In genomic region chr7:30810319-30810718, GRCm38 (mm10) we compare ENCODE assay signal across 17 mouse cellular contexts. TPM values are rescaled to one million over a fixed set of nuclear protein-coding genes. Genes with fewer than 3 reads are reported as not detected.
DNase-seq lines count a peak whose midpoint lies in the region; ATAC-seq and TF ChIP-seq lines count a peak whose summit lies in the region.
"Had no signal": no experiment of that assay in that cellular context is flagged by ENCODE, and none has a peak within 500 bp of the region (broad histone marks: within the 10 kb centered on the region; RNA-seq: fewer than 3 reads in every experiment).

No protein-coding gene starts in this region.

- dilution Hi-C loops in CH12.LX (cut with MboI; ENCODE audit: extremely low pct_ligation_motif_present, extremely low pct_unique_long_range_greater_than_20kb, low sequenced_read_pairs): no loop called here

- no peak overlapping the region for H3K9ac ChIP-seq in liver, adult 2 months (ENCODE audit: low read depth, low read length)
- no peak overlapping the region for H3K9ac ChIP-seq in liver, embryonic 11.5 days (ENCODE audit: low read depth, low read length)
- H3K9ac ChIP-seq in CH12.LX (ENCODE audit: insufficient read depth, low read depth): no peak overlapping the region
- H3K9ac ChIP-seq: midbrain, embryonic 15.5 days; neural tube, embryonic 15.5 days had no signal

- H3K9me3 ChIP-seq in liver, embryonic 11.5 days (ENCODE audit: control insufficient read depth, low read length): no peaks in the 10 kb centered on the region
- peaks cover 7% of the 10 kb centered on the region for H3K9me3 ChIP-seq in CH12.LX (replicated peaks; ENCODE audit: low read length)
- H3K9me3 ChIP-seq: midbrain, embryonic 15.5 days; neural tube, embryonic 15.5 days had no signal

- TF ChIP-seq EP300 in CH12.LX (IDR thresholded peaks at IDR 0.05; ENCODE audit: low read length): no peak

- no peaks in the 10 kb centered on the region for H3K27me3 ChIP-seq in liver, adult 2 months (ENCODE audit: control insufficient read depth, insufficient read depth, low read length)
- no peaks in the 10 kb centered on the region for H3K27me3 ChIP-seq in liver, embryonic 11.5 days (replicated peaks; ENCODE audit: control insufficient read depth, insufficient read depth, low read length)
- H3K27me3 ChIP-seq in CH12.LX (replicated peaks): no peaks in the 10 kb centered on the region
- H3K27me3 ChIP-seq: midbrain, embryonic 15.5 days; neural tube, embryonic 15.5 days had no signal

- H3K27ac ChIP-seq in liver, adult 2 months (replicated peaks; ENCODE audit: insufficient read depth, low read depth, low read length): no peak overlapping the region
- no peak overlapping the region for H3K27ac ChIP-seq in liver, embryonic 11.5 days (ENCODE audit: low read depth, low read length)
- no peak overlapping the region for H3K27ac ChIP-seq in CH12.LX (ENCODE audit: insufficient read depth, low read depth)
- no peak overlapping the region for H3K27ac ChIP-seq in bone marrow macrophage, adult 2 months (ENCODE audit: insufficient read depth, low read depth, low read length)
- H3K27ac ChIP-seq: midbrain, embryonic 15.5 days; neural tube, embryonic 15.5 days had no signal

- ATAC-seq in liver, embryonic 11.5 days (replicated peaks; ENCODE audit: low FRiP score): no peak
- ATAC-seq: hindbrain, embryonic 16.5 days; midbrain, embryonic 15.5 days had no signal

- WGBS in liver, adult 2 months: 78% methylated on average over 6 of the region's 6 CpGs
- WGBS in liver, embryonic 11.5 days: 51% methylated on average over 6 of the region's 6 CpGs

- TF ChIP-seq RAD21 in CH12.LX (IDR thresholded peaks at IDR 0.05; ENCODE audit: low read depth, low read length): peak; percentile 52

- H3K4me3 ChIP-seq in liver, adult 2 months (ENCODE audit: insufficient read depth, low read depth, low read length): no peak overlapping the region
- no peak overlapping the region for H3K4me3 ChIP-seq in liver, embryonic 11.5 days (ENCODE audit: low read depth, low read length)
- H3K4me3 ChIP-seq in CH12.LX (replicated peaks in 1 of 3; ENCODE audit: low read depth in 2 of 3, low read length in 2 of 3, poor library complexity in 1 of 3): no peak overlapping the region
- H3K4me3 ChIP-seq in bone marrow macrophage, adult 2 months (ENCODE audit: insufficient read depth, low read length): no peak overlapping the region
- H3K4me3 ChIP-seq: midbrain, embryonic 15.5 days; neural tube, embryonic 15.5 days had no signal

- H3K4me2 ChIP-seq in liver, embryonic 11.5 days: no peak overlapping the region
- H3K4me2 ChIP-seq in CH12.LX (ENCODE audit: insufficient read depth, low read depth, poor library complexity, severe bottlenecking): no peak overlapping the region
- H3K4me2 ChIP-seq: midbrain, embryonic 15.5 days; neural tube, embryonic 15.5 days had no signal

- no peak for TF ChIP-seq POLR2A in liver, adult 2 months (IDR thresholded peaks at IDR 0.05; ENCODE audit: extremely low read depth, insufficient read depth, low read length)
- TF ChIP-seq POLR2A in CH12.LX (IDR thresholded peaks at IDR 0.05; ENCODE audit: low read depth, low read length): no peak
- no peak for TF ChIP-seq POLR2A in bone marrow macrophage, adult 2 months (IDR thresholded peaks at IDR 0.05; ENCODE audit: borderline replicate concordance, low read depth, low read length)

- no peaks in the 10 kb centered on the region for H3K79me2 ChIP-seq in liver, adult 2 months (ENCODE audit: control insufficient read depth, insufficient read depth, low read length)
- no peaks in the 10 kb centered on the region for H3K79me2 ChIP-seq in CH12.LX (replicated peaks; ENCODE audit: control insufficient read depth, extremely low read depth, insufficient read depth, poor library complexity, severe bottlenecking)

- H3K4me1 ChIP-seq in liver, adult 2 months (ENCODE audit: control insufficient read depth, insufficient read depth, low read length): peaks cover 11% of the 10 kb centered on the region
- peaks cover 9% of the 10 kb centered on the region for H3K4me1 ChIP-seq in liver, embryonic 11.5 days (replicated peaks; ENCODE audit: control insufficient read depth, insufficient read depth, low read length)
- peaks cover 0 to 11% of the 10 kb centered on the region in 2 experiments; a peak in 2 of 4 replicates for H3K4me1 ChIP-seq in CH12.LX (ENCODE audit: control insufficient read depth in 1 of 2, insufficient read depth in 2 of 2)
- peaks cover 24% of the 10 kb centered on the region for H3K4me1 ChIP-seq in bone marrow macrophage, adult 2 months (ENCODE audit: control insufficient read depth, insufficient read depth, low read length)
- H3K4me1 ChIP-seq: midbrain, embryonic 15.5 days; neural tube, embryonic 15.5 days had no signal

- no peaks in the 10 kb centered on the region for H3K36me3 ChIP-seq in liver, adult 2 months (ENCODE audit: control insufficient read depth, insufficient read depth, low read length)
- no peaks in the 10 kb centered on the region for H3K36me3 ChIP-seq in liver, embryonic 11.5 days (ENCODE audit: control insufficient read depth, insufficient read depth, low read length)
- no peaks in the 10 kb centered on the region for H3K36me3 ChIP-seq in CH12.LX (replicated peaks in 1 of 2; ENCODE audit: control insufficient read depth in 1 of 2, insufficient read depth in 1 of 2, low read length in 1 of 2)
- H3K36me3 ChIP-seq: midbrain, embryonic 15.5 days; neural tube, embryonic 15.5 days had no signal

- TF ChIP-seq CTCF in liver, adult 2 months (IDR thresholded peaks at IDR 0.05; ENCODE audit: low read depth, low read length): peak; percentile 53
- peak; percentile 26 to 51; a peak in 3 of 4 replicates for TF ChIP-seq CTCF in CH12.LX (conservative IDR thresholded peaks at IDR 0.05 in 1 of 2, IDR thresholded peaks at IDR 0.05 in 1 of 2; ENCODE audit: low read depth in 2 of 2, low read length in 2 of 2)
- 0 out of 2 replicates have a peak, but pooled peaks have one; percentile 30 for TF ChIP-seq CTCF in bone marrow macrophage, adult 2 months (IDR thresholded peaks at IDR 0.05; ENCODE audit: low read depth, low read length)

- in situ Hi-C loops in CH12.LX (cut with MboI; ENCODE audit: low pct_ligation_motif_present, low pct_unique_long_range_greater_than_20kb, low sequenced_read_pairs): no loop called here

- peak; percentile 58 for DNase-seq in liver, adult 2 months (ENCODE audit: extremely low read depth, low read depth, low spot score)
- no peak for DNase-seq in liver, embryonic 11.5 days (ENCODE audit: low spot score)
- peak; percentile 71 for DNase-seq in A20 (ENCODE audit: low read depth, low spot score)
- DNase-seq in CH12.LX (ENCODE audit: extremely low read depth): peak; percentile 17
- no peak for DNase-seq in MN1 (ENCODE audit: low spot score)
- no peak for DNase-seq in heart, adult 8-10 months (ENCODE audit: low spot score)
- no peak for DNase-seq in right cerebral cortex, postnatal 4 days
- DNase-seq: cerebellum, adult 2 months; kidney, postnatal 4 days; left cerebral cortex, postnatal 4 days; lung, postnatal 10 days; thymus, adult 2 months had no signal

TF ChIP-seq in CH12.LX, 34 proteins besides CTCF, POLR2A, EP300 and RAD21 (continues in another document):
- TF ChIP-seq ELF1 (IDR thresholded peaks at IDR 0.05; ENCODE audit: low read depth, low read length): no peak

RNA-seq across cellular contexts. Expression of gene Ffar2, which starts 13.3 kb away (rescaled TPM):
- 0.09 and 0.13 TPM in 2 replicates for total RNA-seq in liver, adult 2 months (2014; rRNA removed)
- polyA plus RNA-seq in liver, adult 2 months (2012; rRNA removed): 0.04 TPM in 1 of 2 replicates, not detected in the other
- 0.36 and 0.47 TPM in 2 replicates for polyA plus RNA-seq in liver, embryonic 11.5 days (2014; fragmentation: Nextera tagmentation; extraction: Ambion mirVana)
- total RNA-seq in CH12.LX (2012; rRNA removed): 0.08 TPM in 1 of 2 replicates, not detected in the other
- total RNA-seq in CH12.LX (2014; rRNA removed): not detected in 2 replicates
- 0.51 and 0.52 TPM in 2 replicates for polyA plus RNA-seq in CH12.LX (2012; ENCODE audit: insufficient read length, low read depth)
- polyA plus RNA-seq in bone marrow macrophage, adult 2 months (2012; ENCODE audit: insufficient read depth, insufficient read length, missing spikeins): not detected in 2 replicates
- total RNA-seq in heart, adult 8-10 months (2022): under 1 TPM in 2 of 4 experiments, not detected in 2; 0.25 to 0.46 TPM
- total RNA-seq: left cerebral cortex, postnatal 4 days had no signal
- polyA plus RNA-seq: midbrain, embryonic 15.5 days had no signal

RNA-seq across cellular contexts. Expression of gene Krtdap, which starts 22.6 kb away (rescaled TPM):
- total RNA-seq in liver, adult 2 months (2014; rRNA removed): not detected in 2 replicates
- not detected in 2 replicates for polyA plus RNA-seq in liver, adult 2 months (2012; rRNA removed)
- not detected in 2 replicates for polyA plus RNA-seq in liver, embryonic 11.5 days (2014; fragmentation: Nextera tagmentation; extraction: Ambion mirVana)
- total RNA-seq in CH12.LX (2012; rRNA removed) (not detected in 2 replicates), CH12.LX (2014; rRNA removed) (not detected in 2 replicates)
- polyA plus RNA-seq in CH12.LX (2012; ENCODE audit: insufficient read length, low read depth): not detected in 2 replicates
- not detected in 2 replicates for polyA plus RNA-seq in bone marrow macrophage, adult 2 months (2012; ENCODE audit: insufficient read depth, insufficient read length, missing spikeins)
- not detected for total RNA-seq in heart, adult 8-10 months (2022)
- total RNA-seq: left cerebral cortex, postnatal 4 days had no signal
- polyA plus RNA-seq: cerebellum, adult 2 months; heart, embryonic 14.5 days had no signal

RNA-seq across cellular contexts. Expression of gene Ffar3, which starts 45.7 kb away (rescaled TPM):
- total RNA-seq in liver, adult 2 months (2014; rRNA removed): not detected in 2 replicates
- not detected in 2 replicates for polyA plus RNA-seq in liver, adult 2 months (2012; rRNA removed)
- not detected in 2 replicates for polyA plus RNA-seq in liver, embryonic 11.5 days (2014; fragmentation: Nextera tagmentation; extraction: Ambion mirVana)
- total RNA-seq in CH12.LX (2012; rRNA removed): not detected in 2 replicates
- not detected in 2 replicates for total RNA-seq in CH12.LX (2014; rRNA removed)
- not detected in 2 replicates for polyA plus RNA-seq in CH12.LX (2012; ENCODE audit: insufficient read length, low read depth)
- not detected in 2 replicates for polyA plus RNA-seq in bone marrow macrophage, adult 2 months (2012; ENCODE audit: insufficient read depth, insufficient read length, missing spikeins)
- total RNA-seq in heart, adult 8-10 months (2022): not detected
- total RNA-seq: left cerebral cortex, postnatal 4 days had no signal
- polyA plus RNA-seq: cerebellum, adult 2 months; heart, embryonic 14.5 days; midbrain, embryonic 15.5 days; neural tube, embryonic 15.5 days had no signal

RNA-seq across cellular contexts. Expression of gene Dmkn, which starts 46.8 kb away (rescaled TPM):
- total RNA-seq in liver, adult 2 months (2014; rRNA removed): not detected in 2 replicates
- polyA plus RNA-seq in liver, adult 2 months (2012; rRNA removed): 0.44 TPM in 1 of 2 replicates, not detected in the other
- not detected in 2 replicates for polyA plus RNA-seq in liver, embryonic 11.5 days (2014; fragmentation: Nextera tagmentation; extraction: Ambion mirVana)
- total RNA-seq in CH12.LX (2012; rRNA removed): not detected in 2 replicates
- not detected in 2 replicates for total RNA-seq in CH12.LX (2014; rRNA removed)
- polyA plus RNA-seq in CH12.LX (2012; ENCODE audit: insufficient read length, low read depth): not detected in 2 replicates
- 1.7 and 3.6 TPM in 2 replicates for polyA plus RNA-seq in bone marrow macrophage, adult 2 months (2012; ENCODE audit: insufficient read depth, insufficient read length, missing spikeins)
- 1 to 10 TPM in 3 of 4 experiments, under 1 TPM in 1; 0.82 to 1.7 (median 1.4) TPM for total RNA-seq in heart, adult 8-10 months (2022)

RNA-seq across cellular contexts. Expression of gene Ffar1, which starts 51.0 kb away (rescaled TPM):
- not detected in 2 replicates for total RNA-seq in liver, adult 2 months (2014; rRNA removed)
- polyA plus RNA-seq in liver, adult 2 months (2012; rRNA removed): 0.05 and 0.21 TPM in 2 replicates
- polyA plus RNA-seq in liver, embryonic 11.5 days (2014; fragmentation: Nextera tagmentation; extraction: Ambion mirVana): not detected in 2 replicates
- total RNA-seq in CH12.LX (2012; rRNA removed): 0.34 and 0.42 TPM in 2 replicates
- 1.2 and 1.4 TPM in 2 replicates for total RNA-seq in CH12.LX (2014; rRNA removed)
- 14.3 and 17.2 TPM in 2 replicates for polyA plus RNA-seq in CH12.LX (2012; ENCODE audit: insufficient read length, low read depth)
- not detected in 2 replicates for polyA plus RNA-seq in bone marrow macrophage, adult 2 months (2012; ENCODE audit: insufficient read depth, insufficient read length, missing spikeins)
- total RNA-seq in heart, adult 8-10 months (2022): not detected
- total RNA-seq: left cerebral cortex, postnatal 4 days had no signal
- polyA plus RNA-seq: cerebellum, adult 2 months; heart, embryonic 14.5 days; hindbrain, embryonic 16.5 days; midbrain, embryonic 15.5 days; neural tube, embryonic 15.5 days had no signal

Comparison
In these comparisons a context has a peak if more than half of its experiments do, and no peak if none do; other contexts are left out.
1. DNase-seq: peak in liver, adult 2 months (single experiment), A20 (single experiment) and CH12.LX (single experiment); none in liver, embryonic 11.5 days (single experiment), MN1 (single experiment), heart, adult 8-10 months (single experiment) and right cerebral cortex, postnatal 4 days (single experiment).
2. Peak in every context shown above with its lines, with median percentiles within 50 percentile points of each other: CTCF ChIP-seq.